ENCODE assay signal across 14 mouse cellular contexts in the genomic region with DNA sequence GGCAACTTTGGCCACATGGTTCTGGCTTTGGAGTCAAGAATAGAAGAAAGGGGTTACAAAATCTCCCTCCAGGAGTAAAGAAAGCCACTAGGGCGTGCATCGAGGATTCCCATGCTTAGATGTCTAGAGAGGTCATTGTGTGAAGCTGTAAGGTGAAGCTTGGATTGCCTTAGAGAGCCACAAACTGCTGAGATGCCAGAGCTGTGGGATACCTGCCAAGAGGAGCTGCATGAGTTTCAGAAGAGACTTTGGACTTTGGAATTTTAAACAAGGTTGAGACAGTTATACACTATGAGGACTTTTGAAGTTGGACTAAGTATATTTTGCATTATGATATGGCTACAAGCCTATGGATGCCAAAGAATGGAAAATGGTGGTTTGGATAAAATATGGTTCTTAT.
"Had no signal": no experiment of that assay in that cellular context is flagged by ENCODE, and none has a peak within 500 bp of the region (broad histone marks: within the 10 kb centered on the region; RNA-seq: fewer than 3 reads in every experiment).

No protein-coding gene starts in this region.

- DNase-seq: left cerebral cortex, postnatal 4 days; liver, embryonic 13.5 days; lung, adult 2 months; lung, postnatal 14 days; lung, postnatal 4 days; midbrain, embryonic 14.5 days; thymus, adult 18-20 months; thymus, postnatal 36 days had no signal

- H3K9ac ChIP-seq: hindbrain, embryonic 15.5 days; intestine, embryonic 15.5 days; limb, embryonic 12.5 days; limb, embryonic 15.5 days; liver, embryonic 13.5 days had no signal

- H3K4me1 ChIP-seq: intestine, embryonic 15.5 days; limb, embryonic 12.5 days; limb, embryonic 15.5 days; liver, embryonic 13.5 days had no signal

- H3K4me3 ChIP-seq: hindbrain, embryonic 15.5 days; intestine, embryonic 15.5 days; limb, embryonic 12.5 days; limb, embryonic 15.5 days; liver, embryonic 13.5 days had no signal

- H3K27ac ChIP-seq: hindbrain, embryonic 15.5 days; intestine, embryonic 15.5 days; kidney, postnatal 0 days; limb, embryonic 12.5 days; limb, embryonic 15.5 days; liver, embryonic 13.5 days had no signal

- H3K27me3 ChIP-seq: hindbrain, embryonic 15.5 days; intestine, embryonic 15.5 days; limb, embryonic 12.5 days; limb, embryonic 15.5 days; liver, embryonic 13.5 days had no signal

- H3K9me3 ChIP-seq: hindbrain, embryonic 15.5 days; intestine, embryonic 15.5 days; limb, embryonic 12.5 days; limb, embryonic 15.5 days; liver, embryonic 13.5 days had no signal

- ATAC-seq: intestine, embryonic 15.5 days had no signal

- H3K4me2 ChIP-seq: hindbrain, embryonic 15.5 days; intestine, embryonic 15.5 days; limb, embryonic 12.5 days; limb, embryonic 15.5 days; liver, embryonic 13.5 days; midbrain, embryonic 11.5 days had no signal

- H3K36me3 ChIP-seq: hindbrain, embryonic 15.5 days; intestine, embryonic 15.5 days; limb, embryonic 12.5 days; limb, embryonic 15.5 days; liver, embryonic 13.5 days had no signal
